Mouse (Mus musculus) heart, embryonic 12.5 days (tissue): ENCODE data around the gene Dnaja4. TPM values are rescaled to one million over a fixed set of nuclear protein-coding genes. Genes with fewer than 3 reads are reported as not detected.
"Not testable (repeated sequence)": the region's sequence is repeated elsewhere in the genome, so short reads cannot be mapped to it uniquely, and the experiment has no call there.

Source experiments
- ATAC-seq: fragments of 200-750 bp; cut with Nextera tagmentation; 2 replicates; pipeline ENCODE4 v1.8.0; 2017; ENCODE audit warnings: moderate TSS enrichment, moderate library complexity; ENCODE audit not compliant: insufficient number of reproducible peaks, low FRiP score
- H3K27ac ChIP-seq: fragments of 300-500 bp; sonication (generic); 2 replicates; pipeline ENCODE4 v1.5.1; 2016; ENCODE audit warnings: mild to moderate bottlenecking, moderate library complexity; ENCODE audit not compliant: poor library complexity, severe bottlenecking
- H3K27me3 ChIP-seq: fragments of 300-500 bp; sonication (generic); replicated peaks from 2 replicates; pipeline ENCODE4 v1.6.1; 2016; ENCODE audit warnings: mild to moderate bottlenecking, moderate library complexity
- H3K36me3 ChIP-seq: fragments of 300-500 bp; sonication (generic); 2 replicates; pipeline ENCODE4 v1.6.1; 2016; ENCODE audit warnings: mild to moderate bottlenecking, moderate library complexity
- H3K4me1 ChIP-seq: fragments of 300-500 bp; sonication (generic); replicated peaks from 2 replicates; pipeline ENCODE4 v1.6.1; 2016; ENCODE audit warnings: mild to moderate bottlenecking
- H3K4me2 ChIP-seq: fragments of 300-500 bp; sonication (generic); 2 replicates; pipeline ENCODE4 v1.6.1; 2016; ENCODE audit warnings: mild to moderate bottlenecking, moderate library complexity
- H3K4me3 ChIP-seq: fragments of 300-500 bp; sonication (generic); 2 replicates; pipeline ENCODE4 v1.5.1; 2016; ENCODE audit warnings: mild to moderate bottlenecking
- H3K9ac ChIP-seq: fragments of 300-500 bp; sonication (generic); 2 replicates; pipeline ENCODE4 v1.6.1; 2016; ENCODE audit warnings: mild to moderate bottlenecking, moderate library complexity
- H3K9me3 ChIP-seq: fragments of 300-500 bp; sonication (generic); replicated peaks from 2 replicates; pipeline ENCODE4 v1.6.1; 2016; ENCODE audit warnings: mild to moderate bottlenecking, moderate library complexity
- WGBS: fragments of 180-500 bp; shearing (Covaris S2); methylation state at CpG from one replicate; pipeline ENCODE4 v1.1.7; 2016; 5-methylcytosine and 5-hydroxymethylcytosine counted together
- polyA plus RNA-seq: library from polyadenylated mRNA; unstranded; fragments of >200 nt; fragmentation: Nextera tagmentation; extraction: Ambion mirVana; gene quantifications from 2 replicates; pipeline ENCODE4 v1.2.1, GENCODE M21; 2016

Dnaja4 gene
- polyA plus RNA-seq, 1 experiment from 2014 or later, result 29.0 TPM

- 83% methylated on average over 13 of the region's 13 CpGs for WGBS
- H3K9me3 ChIP-seq, result no peaks in the 10 kb centered on the region
- no peak for ATAC-seq
- no peaks in the 10 kb centered on the region for H3K36me3 ChIP-seq
- H3K4me1 ChIP-seq, result no peaks in the 10 kb centered on the region
- 0 out of 2 replicates have a peak, but pooled peaks cover 11% of the 10 kb centered on the region for H3K27me3 ChIP-seq
- no peak overlapping the region for H3K4me3 ChIP-seq
- no peak overlapping the region for H3K9ac ChIP-seq
- no peak overlapping the region for H3K4me2 ChIP-seq
- H3K27ac ChIP-seq, result no peak overlapping the region
Measured at GRCm38 (mm10) chr9:54673887-54674286, 24.8 kb upstream of the Dnaja4 start.

- no peaks in the 10 kb centered on the region for H3K9me3 ChIP-seq
- peak overlapping the region; percentile 37 for H3K4me3 ChIP-seq
- no peak overlapping the region for H3K27ac ChIP-seq
- 0 out of 2 replicates have a peak, but pooled peaks cover 11% of the 10 kb centered on the region for H3K27me3 ChIP-seq
- H3K4me2 ChIP-seq, result peak overlapping the region; percentile 77
- 3% methylated on average over 14 of the region's 14 CpGs for WGBS
- no peaks in the 10 kb centered on the region for H3K36me3 ChIP-seq
- ATAC-seq, result peak; percentile 69; the same call in 1 of the 2 replicates
- peak overlapping the region; percentile 33; the same call in 1 of the 2 replicates for H3K9ac ChIP-seq
- no peaks in the 10 kb centered on the region; the same call in 1 of the 2 replicates for H3K4me1 ChIP-seq
Measured at GRCm38 (mm10) chr9:54676531-54676986, 22.1 kb upstream of the Dnaja4 start.

- ATAC-seq, result no peak
- H3K4me2 ChIP-seq, result no peak overlapping the region
- no peaks in the 10 kb centered on the region for H3K36me3 ChIP-seq
- WGBS, result 70% methylated on average over 2 of the region's 4 CpGs
- H3K9ac ChIP-seq, result no peak overlapping the region
- H3K9me3 ChIP-seq, result no peaks in the 10 kb centered on the region
- H3K27ac ChIP-seq, result no peak overlapping the region
- no peak overlapping the region for H3K4me3 ChIP-seq
- H3K4me1 ChIP-seq, result no peaks in the 10 kb centered on the region; the same call in 1 of the 2 replicates
- H3K27me3 ChIP-seq, result 0 out of 2 replicates have a peak, but pooled peaks cover 12% of the 10 kb centered on the region
Measured at GRCm38 (mm10) chr9:54682846-54683245, 15.8 kb upstream of the Dnaja4 start.

GRCm38 (mm10) chr9:54683814-54684605 lies 14.7 kb upstream of the Dnaja4 start:
- H3K4me3 ChIP-seq, result no peak overlapping the region
- no peak for ATAC-seq
- H3K9me3 ChIP-seq, result no peaks in the 10 kb centered on the region
- 0 out of 2 replicates have a peak, but pooled peaks cover 13% of the 10 kb centered on the region for H3K27me3 ChIP-seq
- H3K27ac ChIP-seq, result no peak overlapping the region
- H3K4me1 ChIP-seq, result no peaks in the 10 kb centered on the region; the same call in 1 of the 2 replicates
- H3K4me2 ChIP-seq, result no peak overlapping the region
- no peaks in the 10 kb centered on the region for H3K36me3 ChIP-seq
- 61% methylated on average over 7 of the region's 7 CpGs for WGBS
- no peak overlapping the region for H3K9ac ChIP-seq

- no peak for ATAC-seq
- no peak overlapping the region for H3K4me2 ChIP-seq
- H3K9me3 ChIP-seq, result no peaks in the 10 kb centered on the region
- no peaks in the 10 kb centered on the region for H3K4me1 ChIP-seq
- 62% methylated on average over 14 of the region's 14 CpGs for WGBS
- no peak overlapping the region for H3K4me3 ChIP-seq
- no peak overlapping the region for H3K27ac ChIP-seq
- H3K9ac ChIP-seq, result no peak overlapping the region
- H3K36me3 ChIP-seq, result no peaks in the 10 kb centered on the region
- H3K27me3 ChIP-seq, result peaks cover 16% of the 10 kb centered on the region
Measured at GRCm38 (mm10) chr9:54687246-54688236, 11.1 kb upstream of the Dnaja4 start.

- Histone ChIP-seq H3K4me2 (no peak overlapping the region), H3K27me3 (peaks cover 23% of the 10 kb centered on the region)
Measured at GRCm38 (mm10) chr9:54689446-54689845, 9.2 kb upstream of the Dnaja4 start.

GRCm38 (mm10) chr9:54690697-54691096 lies 8.0 kb upstream of the Dnaja4 start:
- not testable (repeated sequence) for H3K27ac ChIP-seq, H3K9me3 ChIP-seq, ATAC-seq, H3K4me2 ChIP-seq, H3K4me1 ChIP-seq, H3K36me3 ChIP-seq, H3K4me3 ChIP-seq, H3K9ac ChIP-seq
- H3K27me3 ChIP-seq, result peaks cover 20% of the 10 kb centered on the region
- 82% methylated on average over 2 of the region's 2 CpGs for WGBS

More at GRCm38 (mm10) chr9:54689446-54689845, 9.2 kb upstream of the Dnaja4 start:
- 70% methylated on average over 8 of the region's 8 CpGs for WGBS
- Histone ChIP-seq H3K9me3 (no peaks in the 10 kb centered on the region), H3K27ac (no peak overlapping the region), H3K4me3 (no peak overlapping the region), H3K36me3 (no peaks in the 10 kb centered on the region), H3K4me1 (no peaks in the 10 kb centered on the region), H3K9ac (no peak overlapping the region)
- no peak for ATAC-seq

GRCm38 (mm10) chr9:54691241-54691805 lies 7.3 kb upstream of the Dnaja4 start:
- not testable (repeated sequence) for H3K27ac ChIP-seq, ATAC-seq, H3K36me3 ChIP-seq, H3K4me1 ChIP-seq, H3K9me3 ChIP-seq
- Histone ChIP-seq H3K27me3 (peaks cover 17% of the 10 kb centered on the region), H3K4me2 (peak overlapping the region; percentile 71), H3K4me3 (peak overlapping the region; percentile 40), H3K9ac (peak overlapping the region; percentile 67)
- 3% methylated on average over 31 of the region's 31 CpGs for WGBS

GRCm38 (mm10) chr9:54699087-54699344 lies 343 bp downstream of the Dnaja4 start:
- H3K4me1 ChIP-seq, result peaks cover 39% of the 10 kb centered on the region
- peaks cover 3% of the 10 kb centered on the region; the same call in 1 of the 2 replicates for H3K27me3 ChIP-seq
- peak overlapping the region; percentile 75 for H3K9ac ChIP-seq
- peak overlapping the region; percentile 80; the same call in 1 of the 2 replicates for H3K27ac ChIP-seq
- no peaks in the 10 kb centered on the region for H3K36me3 ChIP-seq
- H3K4me2 ChIP-seq, result peak overlapping the region; percentile 84
- no peaks in the 10 kb centered on the region for H3K9me3 ChIP-seq
- 10% methylated on average over 27 of the region's 27 CpGs for WGBS
- peak overlapping the region; percentile 70 for H3K4me3 ChIP-seq
- peak; percentile 52 for ATAC-seq

- under 1% methylated on average over 91 of the region's 92 CpGs for WGBS
- Histone ChIP-seq H3K9ac (peak overlapping the region; percentile 75), H3K27me3 (peaks cover 3% of the 10 kb centered on the region; the same call in 1 of the 2 replicates), H3K27ac (peak overlapping the region; percentile 80), H3K4me3 (peak overlapping the region; percentile 70), H3K4me2 (peak overlapping the region; percentile 84), H3K4me1 (peaks cover 44% of the 10 kb centered on the region), H3K36me3 (no peaks in the 10 kb centered on the region), H3K9me3 (no peaks in the 10 kb centered on the region)
- ATAC-seq, result peak; percentile 68
Measured at GRCm38 (mm10) chr9:54699345-54700173, 886 bp downstream of the Dnaja4 start.
